Mouse (Mus musculus): ENCODE measurements around the gene Cdk2. TPM values are rescaled to one million over a fixed set of nuclear protein-coding genes. Genes with fewer than 3 reads are reported as not detected.

The Cdk2 gene
- polyA plus RNA-seq (2017; shearing (Covaris generic)), result 47.2 TPM

DNA sequence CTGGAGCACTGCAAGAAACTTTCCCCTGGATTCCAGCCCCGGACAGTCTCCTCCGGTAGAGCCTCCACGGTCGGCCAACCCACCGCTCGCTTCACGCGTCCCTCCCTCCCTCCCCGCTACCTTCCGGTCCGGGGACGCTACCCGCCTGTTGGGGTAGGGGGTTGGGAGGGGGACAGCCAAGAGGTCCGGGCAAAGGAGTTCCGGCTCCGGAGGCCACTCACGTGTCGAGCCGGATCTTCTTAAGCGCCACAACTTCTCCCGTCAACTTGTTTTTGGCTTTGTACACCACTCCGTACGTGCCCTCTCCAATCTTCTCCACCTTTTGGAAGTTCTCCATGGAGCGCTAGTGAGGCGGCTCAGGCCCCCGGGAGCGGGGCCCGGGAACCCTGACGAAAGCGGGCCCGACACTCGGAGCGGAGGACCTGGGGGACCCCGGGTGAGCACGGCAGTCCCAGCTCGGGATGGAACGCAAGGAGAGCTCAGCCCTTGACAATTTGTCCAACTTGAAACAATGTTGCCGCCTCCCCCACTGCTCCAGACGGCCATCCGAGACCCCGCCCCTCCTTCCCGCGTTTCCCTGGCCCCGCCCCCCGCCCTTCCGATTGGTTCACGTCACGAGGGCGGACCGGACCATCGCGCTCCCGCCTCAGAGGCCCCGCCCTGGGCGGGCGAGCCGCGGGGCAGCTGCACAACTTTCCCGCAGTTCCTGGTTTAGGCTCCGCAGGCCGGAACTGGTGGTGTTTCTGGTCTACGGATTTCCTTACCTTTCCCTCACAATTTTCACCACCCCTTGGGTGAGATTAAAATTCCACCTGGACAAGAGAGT, at the start of gene Cdk2:
Gene Cdk2 (minus strand): TSS at position 541 of the 826 bp plus-strand sequence.

DNA sequence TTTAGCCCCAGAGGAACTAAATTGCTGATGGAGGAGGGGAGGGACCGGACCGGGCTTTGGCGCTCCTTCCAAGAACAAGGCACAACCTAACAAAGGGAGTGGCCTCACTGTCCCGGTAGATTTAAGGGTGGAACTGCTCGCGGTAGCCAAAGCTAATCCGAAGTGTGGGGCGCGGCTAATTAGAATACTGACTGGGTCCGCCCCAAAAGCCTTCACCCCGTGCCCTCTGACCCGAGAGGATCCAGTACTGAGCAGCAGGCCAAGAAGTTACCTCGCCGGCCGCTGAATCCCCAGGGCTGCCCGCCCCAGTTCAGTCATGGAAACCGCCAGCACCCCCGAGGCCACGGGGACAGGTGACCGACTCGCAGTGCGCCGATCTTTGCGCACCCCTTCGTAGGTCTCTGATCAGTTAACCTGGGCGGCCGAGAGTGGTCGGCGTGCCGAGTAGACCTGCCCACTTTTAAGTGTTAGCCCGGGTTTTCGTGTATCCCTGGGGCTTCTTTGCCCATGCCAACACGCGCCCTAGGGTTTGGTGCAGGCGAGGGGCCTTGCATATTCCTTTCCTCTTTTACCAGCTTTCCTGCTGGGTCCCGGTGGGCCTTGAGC, 42.9 kb upstream of the Cdk2 start, which contains the start of gene Pym1:
Gene Pym1 (plus strand): TSS at position 244 of the 606 bp plus-strand sequence.

DNA sequence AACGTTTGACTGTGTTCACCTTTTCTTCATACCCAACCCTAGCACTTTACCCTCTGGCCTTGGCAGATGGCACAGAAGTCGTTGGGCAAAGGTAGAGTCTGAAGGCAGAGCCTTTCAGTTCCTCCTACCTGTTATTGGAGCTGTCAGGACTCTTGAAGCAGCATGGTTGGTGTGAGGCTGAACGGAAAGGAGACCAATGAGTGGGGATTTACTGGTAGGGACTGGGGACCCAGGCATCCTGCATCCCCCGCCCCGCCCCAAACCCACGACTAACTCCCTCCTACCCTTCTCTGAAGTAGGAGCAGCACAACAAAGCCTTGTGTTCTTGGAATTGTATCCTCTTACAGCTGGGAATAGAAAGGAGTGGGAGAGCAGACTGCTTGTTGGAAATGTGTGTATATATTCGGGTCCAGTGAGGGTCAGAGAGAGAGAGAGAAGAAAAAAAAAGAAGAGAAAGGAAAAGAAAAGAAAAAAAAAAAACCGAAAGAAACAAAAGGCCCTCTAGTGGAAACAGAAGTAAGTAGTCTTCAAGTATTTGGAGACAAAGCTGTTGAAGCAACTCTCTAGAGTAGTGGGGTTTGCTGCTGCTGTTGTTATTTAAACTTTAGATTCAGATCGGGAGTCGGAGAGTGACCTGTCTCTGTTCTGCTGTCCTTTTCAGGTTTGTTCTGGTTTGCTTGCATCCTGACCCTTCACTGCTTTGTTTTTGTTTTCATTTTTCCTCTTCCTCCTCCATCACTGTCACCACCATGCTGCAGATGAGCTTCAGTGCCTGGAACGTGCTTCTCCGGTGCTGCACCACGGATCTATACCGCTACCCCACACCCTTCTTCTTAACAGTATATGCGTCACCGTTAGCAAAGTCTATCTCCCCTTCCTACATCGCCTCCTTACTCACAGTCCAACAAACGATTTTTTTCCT, 40.1 kb upstream of the Cdk2 start, which contains the start of gene Dgka:
Gene Dgka (minus strand): TSS at position 176 of the 922 bp plus-strand sequence.

DNA sequence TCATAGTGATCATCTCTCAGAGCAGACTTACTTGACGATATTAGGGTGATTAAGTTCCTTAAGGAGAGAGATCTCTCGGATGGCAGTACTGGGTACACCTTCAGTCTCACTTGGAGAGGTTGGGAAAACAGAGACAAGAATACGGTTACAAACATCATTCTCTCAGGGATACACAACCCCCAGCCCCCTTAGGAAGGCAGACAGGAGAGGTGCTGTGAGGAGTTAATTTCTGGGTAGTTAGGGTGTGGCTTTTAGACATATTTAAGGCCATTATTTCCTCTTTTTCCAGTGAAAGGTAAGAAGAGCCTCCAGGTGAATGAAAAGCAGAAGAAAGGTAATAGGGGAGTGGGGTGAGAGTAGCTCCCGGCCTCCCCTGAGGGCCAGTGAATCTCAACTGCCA, 936 bp downstream of the Cdk2 start, which contains the start of gene Pmel:
Gene Pmel (plus strand): TSS at position 301 of the 400 bp plus-strand sequence.

DNA sequence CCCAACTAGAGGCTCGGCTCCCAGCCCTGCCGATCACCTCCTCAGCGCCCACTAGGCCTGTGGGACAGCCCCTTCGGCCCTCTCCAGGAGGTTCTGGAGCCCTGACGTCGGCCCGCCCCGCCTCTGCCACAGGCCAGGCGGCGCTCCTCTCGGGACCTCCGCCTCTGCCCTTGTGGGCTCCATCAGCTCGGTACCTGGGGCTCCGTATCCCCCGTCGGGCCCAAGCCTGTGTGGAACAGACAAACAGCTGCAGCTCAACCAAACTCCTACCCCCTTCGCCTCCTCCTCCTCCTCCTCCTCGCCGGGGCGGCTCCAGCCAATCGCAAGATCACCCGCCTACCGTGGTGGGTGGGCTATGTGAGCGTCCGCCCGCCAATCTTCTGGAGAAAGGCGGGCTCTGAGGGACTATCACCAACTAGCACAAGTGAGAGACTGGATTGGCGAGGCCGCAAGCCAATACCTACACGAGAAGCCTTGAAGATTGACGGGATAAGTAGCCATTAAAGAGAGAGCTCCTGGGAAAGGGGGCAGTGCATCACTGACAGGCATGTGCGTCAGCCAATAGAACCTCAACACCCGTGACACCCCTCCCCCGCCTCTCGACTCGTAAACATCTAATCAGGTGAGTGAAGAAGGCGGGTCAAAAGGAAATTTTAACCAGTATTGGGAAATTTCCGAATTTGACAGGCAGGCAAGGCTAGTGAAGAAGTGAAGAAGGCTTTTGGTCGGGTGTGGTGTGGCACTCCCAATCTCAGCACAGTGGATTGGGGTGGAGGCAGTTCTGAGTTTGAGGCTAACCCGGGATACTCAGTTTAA, 8.6 kb downstream of the Cdk2 start, which contains the start of gene Rab5b:
Gene Rab5b (minus strand): TSS at position 273 of the 816 bp plus-strand sequence.

DNA sequence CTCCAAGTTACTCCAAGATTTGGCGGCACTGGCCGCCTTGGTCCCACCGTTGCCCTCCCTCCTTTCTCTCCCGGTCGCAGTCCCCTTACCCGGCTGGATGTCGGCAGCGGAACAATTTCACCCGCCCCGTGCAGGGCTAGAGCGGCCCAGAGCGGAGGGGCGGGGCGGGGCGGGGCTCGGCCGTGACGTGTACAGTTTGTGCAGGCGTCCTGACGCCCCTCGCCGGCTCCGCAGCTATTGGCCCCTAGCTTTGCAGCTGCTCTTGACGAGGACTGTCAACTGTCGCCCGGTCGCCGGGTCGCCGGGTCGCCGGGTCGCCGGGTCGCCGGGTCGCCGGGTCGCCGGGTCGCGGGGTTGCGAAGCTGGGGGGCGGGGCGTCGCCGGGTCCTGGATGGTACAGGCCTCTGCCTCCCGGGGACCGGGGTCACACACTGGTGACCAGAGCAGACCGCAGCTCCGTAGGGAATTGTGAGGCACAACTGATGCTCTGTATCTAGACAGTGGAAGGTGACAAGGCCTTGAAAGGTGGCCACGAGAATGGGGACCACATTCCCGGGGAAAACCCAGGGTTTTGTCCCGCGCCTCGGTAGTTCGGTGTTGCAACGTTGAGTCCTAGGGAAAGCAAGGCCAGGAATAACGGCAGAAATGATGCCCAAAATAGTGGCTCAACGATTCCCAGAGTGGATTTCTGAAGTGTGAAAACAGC, 30.9 kb downstream of the Cdk2 start, which contains the start of gene Suox:
Gene Suox (minus strand): TSS at position 311 of the 706 bp plus-strand sequence.

Other genes with a start within 250 kb of the Cdk2 start
- 143 TPM for gene Smarcc2, start 245.8 kb downstream of the Cdk2 start, polyA plus RNA-seq (2017; shearing (Covaris generic))
- gene Myl6, start 210.9 kb downstream of the Cdk2 start, polyA plus RNA-seq (2017; shearing (Covaris generic)), result 1,346 TPM
- 5.6 TPM for gene Myl6b, start 206.3 kb downstream of the Cdk2 start, polyA plus RNA-seq (2017; shearing (Covaris generic))
- gene Esyt1, start 179.2 kb downstream of the Cdk2 start, polyA plus RNA-seq (2017; shearing (Covaris generic)), result 212 TPM
- 40.2 TPM for gene Zc3h10, start 157.3 kb downstream of the Cdk2 start, polyA plus RNA-seq (2017; shearing (Covaris generic))
- 2,472 TPM for gene Rpl41, start 155.7 kb downstream of the Cdk2 start, polyA plus RNA-seq (2017; shearing (Covaris generic))
- 35.3 TPM for gene Pa2g4, start 139.0 kb downstream of the Cdk2 start, polyA plus RNA-seq (2017; shearing (Covaris generic))
- 12.6 TPM for gene Erbb3, start 115.4 kb downstream of the Cdk2 start, polyA plus RNA-seq (2017; shearing (Covaris generic))
- 590 TPM for gene Rps26, start 78.3 kb downstream of the Cdk2 start, polyA plus RNA-seq (2017; shearing (Covaris generic))
- gene Ikzf4, start 59.0 kb downstream of the Cdk2 start, polyA plus RNA-seq (2017; shearing (Covaris generic)), result 171 TPM
- 61.8 TPM for gene Suox, start 31.0 kb downstream of the Cdk2 start, polyA plus RNA-seq (2017; shearing (Covaris generic))
- 56.8 TPM for gene Rab5b, start 8.8 kb downstream of the Cdk2 start, polyA plus RNA-seq (2017; shearing (Covaris generic))
- 4.6 TPM for gene Pmel, start 836 bp downstream of the Cdk2 start, polyA plus RNA-seq (2017; shearing (Covaris generic))
- 706 TPM for gene Dgka, start 39.8 kb upstream of the Cdk2 start, polyA plus RNA-seq (2017; shearing (Covaris generic))
- gene Pym1, start 42.9 kb upstream of the Cdk2 start, polyA plus RNA-seq (2017; shearing (Covaris generic)), result 31.6 TPM
- not detected for gene Mmp19, start 85.9 kb upstream of the Cdk2 start, polyA plus RNA-seq (2017; shearing (Covaris generic))
- 136 TPM for gene Dnajc14, start 99.0 kb upstream of the Cdk2 start, polyA plus RNA-seq (2017; shearing (Covaris generic))
- gene Tmem198b, start 99.3 kb upstream of the Cdk2 start, polyA plus RNA-seq (2017; shearing (Covaris generic)), result 6.1 TPM
- gene Sarnp, start 112.3 kb upstream of the Cdk2 start, polyA plus RNA-seq (2017; shearing (Covaris generic)), result 149 TPM
- gene Ormdl2, start 116.6 kb upstream of the Cdk2 start, polyA plus RNA-seq (2017; shearing (Covaris generic)), result 89.2 TPM
- gene Gdf11, start 186.7 kb upstream of the Cdk2 start, polyA plus RNA-seq (2017; shearing (Covaris generic)), result 1.2 TPM
- 1.2 TPM for gene Cd63, start 196.0 kb upstream of the Cdk2 start, polyA plus RNA-seq (2017; shearing (Covaris generic))
- 21.9 TPM for gene Rdh5, start 217.9 kb upstream of the Cdk2 start, polyA plus RNA-seq (2017; shearing (Covaris generic))
- 196 TPM for gene Bloc1s1, start 219.0 kb upstream of the Cdk2 start, polyA plus RNA-seq (2017; shearing (Covaris generic))
- 9.1 TPM for gene Itga7, start 228.8 kb upstream of the Cdk2 start, polyA plus RNA-seq (2017; shearing (Covaris generic))